Mouse (Mus musculus): ENCODE measurements around the gene Uts2r. TPM values are rescaled to one million over a fixed set of nuclear protein-coding genes. Genes with fewer than 3 reads are reported as not detected.

Gene Uts2r
- polyA plus RNA-seq, 1 experiment from 2014 or later = not detected

- Histone ChIP-seq H3K27me3 (replicated peaks; ENCODE audit: insufficient read depth, low read length) (no peaks in the 10 kb centered on the region), H3K4me1 (ENCODE audit: insufficient read depth, low read depth, low read length) (no peaks in the 10 kb centered on the region), H3K9ac (replicated peaks; ENCODE audit: low read depth) (no peak overlapping the region), H3K4me3 (ENCODE audit: low read depth, low read length) (no peak overlapping the region), H3K27ac (ENCODE audit: low read length) (no peak overlapping the region), H3K4me2 (replicated peaks; ENCODE audit: low read depth, low read length) (no peak overlapping the region), H3K9me3 (ENCODE audit: low read length) (no peaks in the 10 kb centered on the region), H3K36me3 (ENCODE audit: insufficient read depth, low read length) (no peaks in the 10 kb centered on the region)
- TF ChIP-seq EP300 (IDR thresholded peaks at IDR 0.05) = no peak
- TF ChIP-seq CTCF (IDR thresholded peaks at IDR 0.05) = no peak
- DNase-seq (ENCODE audit: low spot score) (peak; percentile 79), ATAC-seq (peak; percentile 55)
- 23% methylated on average over 3 of the region's 3 CpGs for WGBS
Measured at GRCm38 (mm10) chr11:121121151-121121550, 38.9 kb upstream of the Uts2r start.

- no peaks in the 10 kb centered on the region for H3K36me3 ChIP-seq (ENCODE audit: insufficient read depth, low read length)
- no peaks in the 10 kb centered on the region for H3K27me3 ChIP-seq (replicated peaks; ENCODE audit: insufficient read depth, low read length)
- ATAC-seq (peak; percentile 62; the same call in 1 of the 2 replicates), DNase-seq (ENCODE audit: low spot score) (peak; percentile 41)
- no peaks in the 10 kb centered on the region for H3K9me3 ChIP-seq (ENCODE audit: low read length)
- 33% methylated on average over 2 of the region's 2 CpGs for WGBS
- H3K27ac ChIP-seq (ENCODE audit: low read length) = no peak overlapping the region
- H3K9ac ChIP-seq (replicated peaks; ENCODE audit: low read depth) = no peak overlapping the region
- no peak overlapping the region for H3K4me3 ChIP-seq (ENCODE audit: low read depth, low read length)
- H3K4me1 ChIP-seq (ENCODE audit: insufficient read depth, low read depth, low read length) = no peaks in the 10 kb centered on the region
- TF ChIP-seq CTCF (IDR thresholded peaks at IDR 0.05) (no peak), EP300 (IDR thresholded peaks at IDR 0.05) (no peak)
- no peak overlapping the region for H3K4me2 ChIP-seq (replicated peaks; ENCODE audit: low read depth, low read length)
Measured at GRCm38 (mm10) chr11:121122024-121122670, 37.9 kb upstream of the Uts2r start.

GRCm38 (mm10) chr11:121123438-121123837 lies 36.6 kb upstream of the Uts2r start:
- Histone ChIP-seq H3K36me3 (ENCODE audit: insufficient read depth, low read length) (no peaks in the 10 kb centered on the region), H3K4me2 (replicated peaks; ENCODE audit: low read depth, low read length) (no peak overlapping the region), H3K27ac (ENCODE audit: low read length) (no peak overlapping the region), H3K27me3 (replicated peaks; ENCODE audit: insufficient read depth, low read length) (no peaks in the 10 kb centered on the region), H3K4me3 (ENCODE audit: low read depth, low read length) (no peak overlapping the region), H3K9ac (replicated peaks; ENCODE audit: low read depth) (no peak overlapping the region), H3K9me3 (ENCODE audit: low read length) (no peaks in the 10 kb centered on the region), H3K4me1 (ENCODE audit: insufficient read depth, low read depth, low read length) (no peaks in the 10 kb centered on the region)
- 90% methylated on average over 4 of the region's 4 CpGs for WGBS
- no peak for TF ChIP-seq CTCF (IDR thresholded peaks at IDR 0.05)
- no peak for TF ChIP-seq EP300 (IDR thresholded peaks at IDR 0.05)
- ATAC-seq = no peak
- no peak for DNase-seq (ENCODE audit: low spot score)

GRCm38 (mm10) chr11:121125522-121126172 lies 34.4 kb upstream of the Uts2r start:
- WGBS = 66% methylated on average over 3 of the region's 3 CpGs
- Histone ChIP-seq H3K9me3 (ENCODE audit: low read length) (no peaks in the 10 kb centered on the region), H3K4me3 (ENCODE audit: low read depth, low read length) (no peak overlapping the region), H3K9ac (replicated peaks; ENCODE audit: low read depth) (no peak overlapping the region), H3K4me1 (ENCODE audit: insufficient read depth, low read depth, low read length) (no peaks in the 10 kb centered on the region), H3K36me3 (ENCODE audit: insufficient read depth, low read length) (no peaks in the 10 kb centered on the region), H3K27me3 (replicated peaks; ENCODE audit: insufficient read depth, low read length) (no peaks in the 10 kb centered on the region), H3K4me2 (replicated peaks; ENCODE audit: low read depth, low read length) (no peak overlapping the region), H3K27ac (ENCODE audit: low read length) (no peak overlapping the region)
- no peak for DNase-seq (ENCODE audit: low spot score)
- TF ChIP-seq CTCF (IDR thresholded peaks at IDR 0.05) (no peak), EP300 (IDR thresholded peaks at IDR 0.05) (no peak)
- ATAC-seq = no peak

GRCm38 (mm10) chr11:121126395-121126794 lies 33.7 kb upstream of the Uts2r start:
- Histone ChIP-seq H3K27me3 (replicated peaks; ENCODE audit: insufficient read depth, low read length) (no peaks in the 10 kb centered on the region), H3K27ac (ENCODE audit: low read length) (no peak overlapping the region), H3K9ac (replicated peaks; ENCODE audit: low read depth) (no peak overlapping the region), H3K9me3 (ENCODE audit: low read length) (no peaks in the 10 kb centered on the region), H3K4me1 (ENCODE audit: insufficient read depth, low read depth, low read length) (no peaks in the 10 kb centered on the region), H3K4me2 (replicated peaks; ENCODE audit: low read depth, low read length) (no peak overlapping the region), H3K36me3 (ENCODE audit: insufficient read depth, low read length) (no peaks in the 10 kb centered on the region), H3K4me3 (ENCODE audit: low read depth, low read length) (no peak overlapping the region)
- TF ChIP-seq EP300 (IDR thresholded peaks at IDR 0.05) = no peak
- peak; percentile 55 for TF ChIP-seq CTCF (IDR thresholded peaks at IDR 0.05)
- no peak for DNase-seq (ENCODE audit: low spot score)
- WGBS = 85% methylated on average over 1 of the region's 1 CpGs
- ATAC-seq = no peak

GRCm38 (mm10) chr11:121127441-121127840 lies 32.6 kb upstream of the Uts2r start:
- Histone ChIP-seq H3K9ac (replicated peaks; ENCODE audit: low read depth) (no peak overlapping the region), H3K9me3 (ENCODE audit: low read length) (no peaks in the 10 kb centered on the region), H3K4me1 (ENCODE audit: insufficient read depth, low read depth, low read length) (no peaks in the 10 kb centered on the region), H3K4me3 (ENCODE audit: low read depth, low read length) (no peak overlapping the region), H3K36me3 (ENCODE audit: insufficient read depth, low read length) (no peaks in the 10 kb centered on the region), H3K27ac (ENCODE audit: low read length) (no peak overlapping the region), H3K27me3 (replicated peaks; ENCODE audit: insufficient read depth, low read length) (no peaks in the 10 kb centered on the region), H3K4me2 (replicated peaks; ENCODE audit: low read depth, low read length) (no peak overlapping the region)
- TF ChIP-seq EP300 (IDR thresholded peaks at IDR 0.05) = no peak
- no peak for TF ChIP-seq CTCF (IDR thresholded peaks at IDR 0.05)
- 90% methylated on average over 3 of the region's 3 CpGs for WGBS
- DNase-seq (ENCODE audit: low spot score) = no peak
- no peak for ATAC-seq
